ENCODE assay signal across 8 mouse cellular contexts in genomic region chr12:17661483-17661920, GRCm38 (mm10). TPM values are rescaled to one million over a fixed set of nuclear protein-coding genes. Genes with fewer than 3 reads are reported as not detected.
DNase-seq lines count a peak whose midpoint lies in the region; ATAC-seq and TF ChIP-seq lines count a peak whose summit lies in the region.

No protein-coding gene starts in this region.

- H3K9me3 ChIP-seq in heart, embryonic 13.5 days, result peaks cover 3% of the 10 kb centered on the region; the same call in 1 of the 2 replicates
- no peaks in the 10 kb centered on the region for H3K9me3 ChIP-seq in kidney, postnatal 0 days (replicated peaks; ENCODE audit: low read length)
- no peaks in the 10 kb centered on the region for H3K9me3 ChIP-seq in midbrain, postnatal 0 days (ENCODE audit: low read length)

- no peaks in the 10 kb centered on the region for H3K36me3 ChIP-seq in heart, embryonic 13.5 days
- H3K36me3 ChIP-seq in kidney, postnatal 0 days (ENCODE audit: insufficient read depth, low read length), result no peaks in the 10 kb centered on the region
- no peaks in the 10 kb centered on the region for H3K36me3 ChIP-seq in midbrain, postnatal 0 days (ENCODE audit: insufficient read depth, low read length)

- H3K4me3 ChIP-seq in heart, embryonic 13.5 days, result no peak overlapping the region
- no peak overlapping the region for H3K4me3 ChIP-seq in kidney, postnatal 0 days (replicated peaks; ENCODE audit: low read depth, low read length)
- H3K4me3 ChIP-seq in midbrain, postnatal 0 days (ENCODE audit: low read depth, low read length), result no peak overlapping the region

- DNase-seq in adrenal gland, postnatal 10 days, result peak; percentile 26
- no peak for DNase-seq in adrenal gland, postnatal 4 days (ENCODE audit: low spot score in 2 of 2)
- peak; percentile 75 for DNase-seq in cerebellum, adult 9-11 months
- peak; percentile 54 for DNase-seq in kidney, postnatal 0 days (ENCODE audit: low spot score)
- DNase-seq in midbrain, postnatal 0 days (ENCODE audit: low spot score), result peak; percentile 80
- DNase-seq in spleen, postnatal 4 days (ENCODE audit: low spot score in 2 of 2), result no peak

- TF ChIP-seq CTCF in kidney, postnatal 0 days (IDR thresholded peaks at IDR 0.05; ENCODE audit: low read depth), result no peak
- TF ChIP-seq CTCF in midbrain, postnatal 0 days (IDR thresholded peaks at IDR 0.05), result no peak

- H3K27me3 ChIP-seq in heart, embryonic 13.5 days (replicated peaks), result no peaks in the 10 kb centered on the region
- H3K27me3 ChIP-seq in kidney, postnatal 0 days (ENCODE audit: insufficient read depth, low read length), result no peaks in the 10 kb centered on the region
- no peaks in the 10 kb centered on the region for H3K27me3 ChIP-seq in midbrain, postnatal 0 days (ENCODE audit: insufficient read depth, low read length)

- peaks cover 19% of the 10 kb centered on the region for H3K4me1 ChIP-seq in heart, embryonic 13.5 days
- H3K4me1 ChIP-seq in kidney, postnatal 0 days (replicated peaks; ENCODE audit: insufficient read depth, low read length), result 0 out of 2 replicates have a peak, but pooled peaks cover 7% of the 10 kb centered on the region
- H3K4me1 ChIP-seq in midbrain, postnatal 0 days (ENCODE audit: insufficient read depth, low read length), result no peaks in the 10 kb centered on the region

- peak; percentile 17; the same call in 1 of the 2 replicates for ATAC-seq in heart, embryonic 13.5 days (ENCODE audit: extremely low read depth, insufficient number of reproducible peaks, low FRiP score, low TSS enrichment)
- ATAC-seq in kidney, postnatal 0 days (replicated peaks; ENCODE audit: low FRiP score, low read depth), result peak; percentile 65; the same call in 1 of the 2 replicates
- ATAC-seq in midbrain, postnatal 0 days (ENCODE audit: low FRiP score), result 0 out of 2 replicates have a peak, but pooled peaks have one; percentile 44
- no peak for ATAC-seq in inflammation-experienced regulatory T-cells, adult 6 months

- H3K27ac ChIP-seq in heart, embryonic 13.5 days (replicated peaks), result no peak overlapping the region
- no peak overlapping the region for H3K27ac ChIP-seq in kidney, postnatal 0 days
- no peak overlapping the region for H3K27ac ChIP-seq in midbrain, postnatal 0 days (ENCODE audit: low read depth, low read length)

- peak overlapping the region; percentile 49 for H3K4me2 ChIP-seq in heart, embryonic 13.5 days
- no peak overlapping the region for H3K4me2 ChIP-seq in kidney, postnatal 0 days (ENCODE audit: low read length)
- H3K4me2 ChIP-seq in midbrain, postnatal 0 days (ENCODE audit: low read depth, low read length, poor library complexity, severe bottlenecking), result no peak overlapping the region

- no peak overlapping the region for H3K9ac ChIP-seq in heart, embryonic 13.5 days
- no peak overlapping the region for H3K9ac ChIP-seq in kidney, postnatal 0 days (ENCODE audit: low read depth, low read length)
- no peak overlapping the region for H3K9ac ChIP-seq in midbrain, postnatal 0 days (replicated peaks; ENCODE audit: low read length, poor library complexity, severe bottlenecking)

- WGBS in heart, embryonic 13.5 days, result 5% methylated on average over 4 of the region's 4 CpGs
- WGBS in kidney, postnatal 0 days, result 4% methylated on average over 4 of the region's 4 CpGs
- WGBS in midbrain, postnatal 0 days, result 3% methylated on average over 4 of the region's 4 CpGs

RNA-seq across cellular contexts. Expression of gene Hpcal1, which starts 29.2 kb away (rescaled TPM):
- 10 to 100 TPM; 25.4 to 26.2 TPM for total RNA-seq in adrenal gland, postnatal 10 days (2021)
- total RNA-seq in adrenal gland, postnatal 4 days (2021), result 10 to 100 TPM; 30.1 to 34.5 TPM
- 21.5 and 22.7 TPM in 2 replicates for polyA plus RNA-seq in heart, embryonic 13.5 days (2015; fragmentation: Nextera tagmentation; extraction: Ambion mirVana)
- 70.6 and 71.0 TPM in 2 replicates for polyA plus RNA-seq in kidney, postnatal 0 days (2015; fragmentation: Nextera tagmentation; extraction: Ambion mirVana)
- total RNA-seq in midbrain, postnatal 0 days (2014; rRNA removed), result 75.0 and 94.0 TPM in 2 replicates
- polyA plus RNA-seq in midbrain, postnatal 0 days (2015; fragmentation: Nextera tagmentation; extraction: Ambion mirVana), result 139 and 149 TPM in 2 replicates
- 100 to 1,000 TPM in 1 of 3 experiments, 10 to 100 TPM in 2; 55.6 to 103 (median 69.5) TPM for polyA plus RNA-seq in inflammation-experienced regulatory T-cells, adult 6 months (2017; shearing (Covaris generic))

Comparison
In these comparisons a context has a peak if more than half of its experiments do, and no peak if none do; other contexts are left out.
1. DNase-seq: peak in adrenal gland, postnatal 10 days (single experiment), cerebellum, adult 9-11 months (single experiment), kidney, postnatal 0 days (single experiment) and midbrain, postnatal 0 days (single experiment); none in adrenal gland, postnatal 4 days (0 of 2) and spleen, postnatal 4 days (0 of 2).